Mouse (Mus musculus) layer of hippocampus, adult 11-12 months (tissue): ENCODE results near the gene Mtg1.
A peak's percentile ranks its signal among the peaks of the same experiment; 100 is the strongest.

ENCODE experiments used
- DNase-seq: peaks from one replicate; pipeline ENCODE4 v3.0.0; 2022; ENCODE audit warnings: low spot score

Mtg1 gene

GRCm38 (mm10) chr7:140188391-140189328, 51.3 kb downstream of the Mtg1 start:
- DNase-seq, result peak; percentile 16

DNA sequence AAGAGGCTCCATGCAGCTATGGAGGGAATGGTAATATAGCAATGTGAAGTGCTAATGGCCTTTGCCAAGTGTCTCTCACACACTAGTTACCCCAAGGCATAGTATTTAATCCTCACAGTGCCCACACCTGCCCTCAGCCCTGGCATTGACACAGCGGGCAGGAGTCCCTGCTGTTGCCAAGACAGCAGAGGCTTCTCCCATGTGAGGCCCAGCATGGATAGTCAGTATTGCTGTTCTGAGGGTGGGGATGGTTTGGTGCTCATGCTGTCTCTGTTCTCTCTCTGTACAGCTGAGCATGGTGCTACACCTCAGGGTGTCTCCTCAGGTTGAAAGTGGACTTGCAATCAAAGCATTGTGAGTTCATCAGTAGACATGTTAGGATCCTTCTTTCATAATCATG, 53.1 kb downstream of the Mtg1 start:
- DNase-seq, result no peak

GRCm38 (mm10) chr7:140192445-140192844, 55.1 kb downstream of the Mtg1 start:
- DNase-seq, result no peak

DNA sequence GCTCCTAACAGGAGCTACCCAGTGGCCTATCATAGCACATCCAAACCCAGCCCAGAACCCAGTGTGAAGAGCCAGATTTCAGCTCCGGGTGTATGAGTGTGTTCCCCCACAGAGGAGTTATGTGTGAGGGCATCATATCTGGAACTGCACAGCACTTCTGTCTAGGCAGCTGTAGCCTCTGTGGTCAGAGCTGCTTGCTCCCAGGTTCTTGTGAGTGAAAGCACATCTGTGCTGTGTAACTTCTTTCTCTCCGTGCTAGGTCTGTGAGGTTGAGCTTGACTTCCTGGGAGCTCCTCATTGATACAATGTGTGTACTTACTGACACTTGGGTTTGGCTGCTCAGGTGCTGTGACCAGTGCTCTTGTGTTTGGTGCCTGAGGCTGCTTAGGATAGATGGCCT, 55.5 kb downstream of the Mtg1 start:
- no peak for DNase-seq

DNA sequence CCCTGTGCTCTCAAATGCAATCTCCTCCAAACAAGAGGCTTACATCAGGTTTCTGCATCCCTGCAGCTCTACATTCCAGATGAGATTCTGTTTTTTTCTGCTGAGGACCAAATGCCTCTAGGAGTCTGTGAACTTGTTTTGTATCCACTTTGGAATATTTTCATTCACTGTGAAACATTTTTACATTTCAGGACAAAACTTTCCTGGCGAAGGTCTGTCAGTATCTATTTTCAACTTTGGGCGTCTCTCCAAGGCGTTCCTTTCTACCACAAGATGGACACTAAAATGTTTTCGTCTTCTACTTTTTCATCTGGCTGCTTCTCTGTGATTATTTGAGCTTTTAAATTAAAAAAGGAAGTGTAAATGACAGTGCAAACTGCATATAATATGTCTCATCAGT, 56.7 kb downstream of the Mtg1 start:
- no peak for DNase-seq

DNA sequence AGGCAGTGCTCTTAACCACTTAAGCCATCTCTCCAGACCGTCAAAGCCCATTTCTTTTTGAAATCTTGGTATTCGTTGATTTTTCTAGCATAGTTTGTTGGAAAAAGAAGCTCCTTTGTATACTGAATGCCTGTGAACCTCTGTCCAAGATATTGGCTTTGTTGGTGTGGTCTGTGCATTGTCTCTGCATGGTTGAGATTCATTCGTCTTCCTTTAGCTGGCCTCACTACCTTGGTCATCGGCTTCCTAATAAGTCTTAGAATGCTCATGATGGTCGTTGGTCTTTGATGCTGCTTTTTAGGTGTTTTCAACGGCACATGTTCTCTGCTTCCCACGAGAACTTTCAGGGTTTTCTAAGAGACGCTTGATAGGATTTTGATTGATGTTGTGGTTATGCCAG, 58.6 kb downstream of the Mtg1 start:
- no peak for DNase-seq
